Mouse (Mus musculus) MEL (cell line): Measurements from ENCODE around the gene Rapgef2. TPM values are rescaled to one million over a fixed set of nuclear protein-coding genes. Genes with fewer than 3 reads are reported as not detected.

Experiments
- DNase-seq: peaks from one replicate; pipeline ENCODE4 v3.0.0; 2011; ENCODE audit warnings: low read depth, low spot score
- H3K27ac ChIP-seq: 2 replicates; pipeline ENCODE4 v1.5.1; 2012; ENCODE audit warnings: low read depth, mild to moderate bottlenecking, control low read depth, low read length, moderate library complexity; ENCODE audit not compliant: control insufficient read depth
- H3K27me3 ChIP-seq, 2 experiments: fragments of 150-350 bp in 1 of 2; sonication (generic) in 1 of 2; 2 replicates each; pipeline ENCODE4 v1.6.1; 2012; ENCODE audit warnings: low read length in 2 of 2, mild to moderate bottlenecking in 2 of 2, improper control_type of control experiment in 1 of 2, moderate library complexity in 1 of 2; ENCODE audit not compliant: insufficient read depth in 2 of 2, control insufficient read depth in 1 of 2
- H3K36me3 ChIP-seq, 2 experiments: 2 replicates each; pipeline ENCODE4 v1.6.1; 2012 to 2014; ENCODE audit warnings: low read length in 2 of 2, improper control_type of control experiment in 1 of 2, inconsistent platforms in 1 of 2, mild to moderate bottlenecking in 1 of 2; ENCODE audit not compliant: insufficient read depth in 2 of 2, control insufficient read depth in 1 of 2
- H3K4me1 ChIP-seq, 2 experiments: fragments of 150-350 bp in 1 of 2; sonication (generic) in 1 of 2; 2 replicates each; pipeline ENCODE4 v1.6.1; 2012; ENCODE audit warnings: low read length in 2 of 2, improper control_type of control experiment in 1 of 2, mild to moderate bottlenecking in 1 of 2; ENCODE audit not compliant: insufficient read depth in 2 of 2, control insufficient read depth in 1 of 2
- H3K4me3 ChIP-seq, 2 experiments: fragments of 150-350 bp in 1 of 2; sonication (generic) in 1 of 2; 2 replicates each; pipeline ENCODE4 v1.5.1; 2012; ENCODE audit warnings: low read depth in 2 of 2, low read length in 2 of 2, mild to moderate bottlenecking in 2 of 2, moderate library complexity in 2 of 2, control low read depth in 1 of 2, improper control_type of control experiment in 1 of 2; ENCODE audit not compliant: control insufficient read depth in 1 of 2, insufficient read depth in 1 of 2
- H3K79me2 ChIP-seq: 2 replicates; pipeline ENCODE4 v1.6.1; 2012; ENCODE audit warnings: mild to moderate bottlenecking, low read length, moderate library complexity; ENCODE audit not compliant: control insufficient read depth, poor library complexity, insufficient read depth
- H3K9ac ChIP-seq: 2 replicates; pipeline ENCODE4 v1.6.1; 2012; ENCODE audit warnings: low read depth, mild to moderate bottlenecking, control low read depth, low read length, moderate library complexity; ENCODE audit not compliant: control insufficient read depth, poor library complexity, severe bottlenecking
- H3K9me3 ChIP-seq: fragments of 150-350 bp; sonication (generic); replicated peaks from 2 replicates; pipeline ENCODE4 v1.6.1; 2012; ENCODE audit warnings: mild to moderate bottlenecking, low read length, improper control_type of control experiment, moderate library complexity; ENCODE audit not compliant: insufficient read depth
- CHD1 ChIP-seq: IDR thresholded peaks from 2 replicates; pipeline ENCODE4 v1.6.1; 2012; ENCODE audit warnings: low read depth, mild to moderate bottlenecking, inconsistent platforms, low read length, improper control_type of control experiment
- E2F4 ChIP-seq: IDR thresholded peaks from 2 replicates; pipeline ENCODE4 v1.6.1; 2011; ENCODE audit warnings: low read depth, low read length, improper control_type of control experiment, borderline replicate concordance
- ELF1 ChIP-seq: IDR thresholded peaks from 2 replicates; pipeline ENCODE4 v1.6.1; 2014; ENCODE audit warnings: low read depth, mild to moderate bottlenecking, inconsistent platforms, low read length, improper control_type of control experiment, moderate library complexity
- EP300 ChIP-seq, 2 experiments: IDR thresholded peaks; 2 replicates each; pipeline ENCODE4 v1.6.1; 2011; ENCODE audit warnings: improper control_type of control experiment in 2 of 2, low read length in 2 of 2, low read depth in 1 of 2, mild to moderate bottlenecking in 1 of 2
- ETS1 ChIP-seq: IDR thresholded peaks from 2 replicates; pipeline ENCODE4 v1.6.1; 2012; ENCODE audit warnings: low read depth, mild to moderate bottlenecking, inconsistent platforms, low read length, improper control_type of control experiment, moderate library complexity
- GATA1 ChIP-seq: IDR thresholded peaks from 2 replicates; pipeline ENCODE4 v1.6.1; 2011; ENCODE audit warnings: low read depth, low read length, improper control_type of control experiment
- MAFK ChIP-seq: IDR thresholded peaks from 2 replicates; pipeline ENCODE4 v1.6.1; 2011; ENCODE audit warnings: low read depth, mild to moderate bottlenecking, low read length, improper control_type of control experiment, borderline replicate concordance
- MAZ ChIP-seq: IDR thresholded peaks from 2 replicates; pipeline ENCODE4 v1.6.1; 2012; ENCODE audit warnings: low read depth, mild to moderate bottlenecking, inconsistent platforms, low read length, improper control_type of control experiment
- MYB ChIP-seq: IDR thresholded peaks from 2 replicates; pipeline ENCODE4 v1.6.1; 2011; ENCODE audit warnings: mild to moderate bottlenecking, low read depth, low read length, improper control_type of control experiment
- MYC ChIP-seq: IDR thresholded peaks from 2 replicates; pipeline ENCODE4 v1.6.1; 2011; ENCODE audit warnings: low read depth, mild to moderate bottlenecking, low read length, improper control_type of control experiment, moderate library complexity
- NELFE ChIP-seq: IDR thresholded peaks from 2 replicates; pipeline ENCODE4 v1.6.1; 2011; ENCODE audit warnings: low read depth, low read length, improper control_type of control experiment
- NRF1 ChIP-seq: IDR thresholded peaks from 2 replicates; pipeline ENCODE4 v1.6.1; 2014; ENCODE audit warnings: low read depth, mild to moderate bottlenecking, inconsistent platforms, low read length, improper control_type of control experiment, moderate library complexity; ENCODE audit not compliant: poor library complexity, insufficient read depth, severe bottlenecking
- POLR2AphosphoS2 ChIP-seq: IDR thresholded peaks from 2 replicates; pipeline ENCODE4 v1.6.1; 2011; ENCODE audit warnings: low read length, improper control_type of control experiment
- POLR2AphosphoS5 ChIP-seq: IDR thresholded peaks from 2 replicates; pipeline ENCODE4 v1.6.1; 2012; ENCODE audit warnings: low read depth, borderline replicate concordance, mild to moderate bottlenecking, inconsistent platforms, low read length, moderate library complexity, mixed read lengths
- RCOR1 ChIP-seq: IDR thresholded peaks from 2 replicates; pipeline ENCODE4 v1.6.1; 2012; ENCODE audit warnings: low read depth, mild to moderate bottlenecking, inconsistent platforms, low read length, improper control_type of control experiment
- SMC3 ChIP-seq: IDR thresholded peaks from 2 replicates; pipeline ENCODE4 v1.6.1; 2011; ENCODE audit warnings: low read depth, low read length, improper control_type of control experiment
- ZC3H11A ChIP-seq: IDR thresholded peaks from 2 replicates; pipeline ENCODE4 v1.6.1; 2012; ENCODE audit warnings: low read depth, mild to moderate bottlenecking, inconsistent platforms, low read length, improper control_type of control experiment
- polyA plus RNA-seq, 2 experiments: library from polyadenylated mRNA; stranded (reverse) in 1 of 2; unstranded in 1 of 2; fragments of >175 nt in 1 of 2; fragments of >200 nt in 1 of 2; gene quantifications; 2 replicates each; pipeline versions ENCODE4 v1.2.1 to v1.2.4; 2012; ENCODE audit warnings: low replicate concordance in 2 of 2, low read depth in 1 of 2; ENCODE audit not compliant: insufficient read length in 2 of 2, insufficient read depth in 1 of 2, missing spikeins in 1 of 2
- total RNA-seq: library from RNA; depleted of rRNA; stranded (reverse); fragments of 300-350 nt; gene quantifications from 2 replicates; pipeline ENCODE4 v1.2.3, GENCODE M21; 2012

Gene Rapgef2
- total and polyA plus RNA-seq, 3 experiments, result 4.2 to 4.6 TPM; not detected in 1

DNA sequence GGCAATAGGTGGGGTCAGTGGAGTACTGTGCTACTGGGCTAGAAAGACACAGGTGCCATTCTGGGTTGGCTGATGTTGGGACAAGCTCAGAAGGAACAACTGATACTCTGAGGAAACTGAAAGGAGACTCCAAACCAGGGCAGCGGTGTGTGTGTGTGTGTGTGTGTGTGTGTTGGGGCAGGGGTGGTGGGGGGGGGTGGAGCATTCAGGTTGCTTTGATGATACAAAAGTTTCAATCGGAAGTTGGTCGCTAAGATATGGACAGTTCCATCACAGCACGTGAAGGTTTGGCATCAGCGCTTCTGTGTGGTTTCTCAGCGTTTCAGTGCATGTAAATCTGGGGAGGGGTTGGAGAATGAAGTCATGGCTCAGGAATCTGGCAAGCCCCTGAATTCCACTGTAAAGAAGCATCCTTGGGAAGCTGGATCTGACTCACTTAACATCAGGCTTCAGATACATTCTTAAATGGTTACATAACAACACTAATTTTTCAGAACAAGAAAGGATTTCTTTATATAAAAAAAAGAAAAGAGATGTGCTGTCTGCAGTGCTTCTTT lies 157.2 kb downstream of the Rapgef2 start:
- H3K36me3 ChIP-seq, result peaks cover 0 to 2% of the 10 kb centered on the region in 2 experiments; a peak in 1 of 4 replicates
- H3K4me3 ChIP-seq, result no peak overlapping the region
- DNase-seq, result no peak
- H3K27me3 ChIP-seq, result no peaks in the 10 kb centered on the region
- no peak overlapping the region for H3K9ac ChIP-seq
- H3K79me2 ChIP-seq, result no peaks in the 10 kb centered on the region
- no peaks in the 10 kb centered on the region for H3K9me3 ChIP-seq
- H3K4me1 ChIP-seq, result no peaks in the 10 kb centered on the region
- TF ChIP-seq E2F4 (no peak), MYC (no peak), GATA1 (no peak), ZC3H11A (no peak), CHD1 (no peak), MAZ (no peak), EP300 (IDR thresholded peaks at IDR 0.05; ENCODE audit: low read depth in 1 of 2, low read length in 2 of 2) (no peak)
- TF ChIP-seq, all 39 proteins: peak for 0
- no peak overlapping the region for H3K27ac ChIP-seq

- H3K79me2 ChIP-seq, result no peaks in the 10 kb centered on the region
- H3K27ac ChIP-seq, result no peak overlapping the region
- no peaks in the 10 kb centered on the region for H3K27me3 ChIP-seq
- H3K9ac ChIP-seq, result no peak overlapping the region
- peaks cover 0 to 2% of the 10 kb centered on the region in 2 experiments; a peak in 1 of 4 replicates for H3K36me3 ChIP-seq
- no peaks in the 10 kb centered on the region for H3K9me3 ChIP-seq
- DNase-seq, result no peak
- TF ChIP-seq RCOR1, result no peak
- no peak for TF ChIP-seq ETS1
- no peak for TF ChIP-seq MAFK
- TF ChIP-seq ELF1, result no peak
- TF ChIP-seq MYB, result no peak
- TF ChIP-seq POLR2AphosphoS2, result no peak
- no peaks in the 10 kb centered on the region for H3K4me1 ChIP-seq
- H3K4me3 ChIP-seq, result no peak overlapping the region
Measured at GRCm38 (mm10) chr3:79127797-79128196, 158.5 kb downstream of the Rapgef2 start.

- no peaks in the 10 kb centered on the region for H3K4me1 ChIP-seq
- H3K27ac ChIP-seq, result no peak overlapping the region
- no peaks in the 10 kb centered on the region for H3K9me3 ChIP-seq
- TF ChIP-seq ZC3H11A (no peak), POLR2AphosphoS5 (no peak), SMC3 (no peak), NRF1 (no peak), NELFE (no peak), E2F4 (no peak), MYB (no peak), RCOR1 (no peak), MAZ (no peak)
- H3K27me3 ChIP-seq, result no peaks in the 10 kb centered on the region
- no peak overlapping the region for H3K9ac ChIP-seq
- DNase-seq, result no peak
- H3K79me2 ChIP-seq, result no peaks in the 10 kb centered on the region
- no peak overlapping the region for H3K4me3 ChIP-seq
- H3K36me3 ChIP-seq, result peaks cover 0 to 2% of the 10 kb centered on the region in 2 experiments; a peak in 1 of 4 replicates
Measured at GRCm38 (mm10) chr3:79126857-79127256, 159.5 kb downstream of the Rapgef2 start.
